In the genomic region with DNA sequence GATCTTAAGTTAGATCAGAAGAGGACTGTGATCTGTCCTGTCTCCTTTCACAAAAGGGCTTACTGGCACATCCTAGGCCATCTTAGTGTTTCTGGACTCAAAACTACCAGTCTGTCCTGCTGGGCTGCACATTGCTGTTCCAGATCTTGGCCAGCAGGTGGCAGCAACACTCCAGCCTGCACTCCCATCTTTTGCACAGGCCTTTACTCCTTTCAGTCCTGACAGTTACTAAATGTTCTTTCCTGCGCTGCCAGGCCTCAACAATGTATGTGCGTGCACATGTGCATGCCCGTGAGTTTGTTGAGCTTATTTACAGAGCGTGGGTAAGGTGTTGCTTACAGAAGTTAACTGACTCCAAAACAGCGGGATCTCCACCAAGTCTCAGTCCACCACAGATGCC, we compare ENCODE assay signal across 8 mouse cellular contexts. TPM values are rescaled to one million over a fixed set of nuclear protein-coding genes. Genes with fewer than 3 reads are reported as not detected.
DNase-seq lines count a peak whose midpoint lies in the region; ATAC-seq and TF ChIP-seq lines count a peak whose summit lies in the region.

No protein-coding gene starts in this region.

- H3K4me1 ChIP-seq in forebrain, embryonic 14.5 days (ENCODE audit: control insufficient read depth, insufficient read depth, low read length) = no peaks in the 10 kb centered on the region
- H3K4me1 ChIP-seq in lung, postnatal 0 days (ENCODE audit: insufficient read depth, low read depth, low read length) = peaks cover 3% of the 10 kb centered on the region; the same call in 1 of the 2 replicates

- H3K9ac ChIP-seq in forebrain, embryonic 14.5 days (ENCODE audit: low read length) = no peak overlapping the region
- H3K9ac ChIP-seq in lung, postnatal 0 days (replicated peaks; ENCODE audit: low read depth) = no peak overlapping the region

- H3K4me2 ChIP-seq in forebrain, embryonic 14.5 days (ENCODE audit: low read length) = no peak overlapping the region
- H3K4me2 ChIP-seq in lung, postnatal 0 days (replicated peaks; ENCODE audit: low read depth, low read length) = no peak overlapping the region

- peak; percentile 49; the same call in 1 of the 2 replicates for ATAC-seq in cerebellum, adult (ENCODE audit: insufficient number of reproducible peaks, low FRiP score, low TSS enrichment)
- ATAC-seq in forebrain, embryonic 14.5 days = peak; percentile 75
- ATAC-seq in hematopoietic stem cell, adult 5-6 weeks (replicated peaks in 1 of 2; ENCODE audit: insufficient read depth in 1 of 2, low FRiP score in 2 of 2, low TSS enrichment in 1 of 2, low read depth in 1 of 2, poor library complexity in 2 of 2, severe bottlenecking in 2 of 2) = peak; percentile 73 to 87
- peak; percentile 76 for ATAC-seq in lung, postnatal 0 days

- no peak for TF ChIP-seq EP300 in lung, postnatal 0 days (IDR thresholded peaks at IDR 0.05)

- no peak overlapping the region for H3K27ac ChIP-seq in forebrain, embryonic 14.5 days (ENCODE audit: low read depth, low read length)
- no peak overlapping the region for H3K27ac ChIP-seq in lung, postnatal 0 days (ENCODE audit: low read length)

- DNase-seq in Muller cell, postnatal 12 days (ENCODE audit: inconsistent ontology term) = peak; percentile 63
- peak; percentile 80 for DNase-seq in forebrain, embryonic 14.5 days (ENCODE audit: low spot score)
- DNase-seq in layer of hippocampus, adult 9-11 months = peak; percentile 73
- DNase-seq in lung, postnatal 0 days (ENCODE audit: low spot score) = peak; percentile 83
- peak; percentile 87 to 89 for DNase-seq in right cerebral cortex, postnatal 10 days (ENCODE audit: low spot score in 2 of 2)
- peak; percentile 75 for DNase-seq in urinary bladder, postnatal 25 days (ENCODE audit: low spot score)

- 0 out of 2 replicates have a peak, but pooled peaks cover 10% of the 10 kb centered on the region for H3K36me3 ChIP-seq in forebrain, embryonic 14.5 days (ENCODE audit: control insufficient read depth, insufficient read depth, low read length)
- H3K36me3 ChIP-seq in lung, postnatal 0 days (ENCODE audit: insufficient read depth, low read length) = no peaks in the 10 kb centered on the region

- H3K9me3 ChIP-seq in forebrain, embryonic 14.5 days (replicated peaks; ENCODE audit: control insufficient read depth, low read length) = no peaks in the 10 kb centered on the region
- no peaks in the 10 kb centered on the region for H3K9me3 ChIP-seq in lung, postnatal 0 days (ENCODE audit: low read length)

- TF ChIP-seq CTCF in lung, postnatal 0 days (IDR thresholded peaks at IDR 0.05) = peak; percentile 100

- 33% methylated on average over 5 of the region's 5 CpGs for WGBS in forebrain, embryonic 14.5 days
- WGBS in lung, postnatal 0 days = 22% methylated on average over 5 of the region's 5 CpGs

- H3K27me3 ChIP-seq in forebrain, embryonic 14.5 days (replicated peaks; ENCODE audit: control insufficient read depth, insufficient read depth, low read length) = no peaks in the 10 kb centered on the region
- no peaks in the 10 kb centered on the region for H3K27me3 ChIP-seq in lung, postnatal 0 days (replicated peaks; ENCODE audit: insufficient read depth, low read length)

- no peak overlapping the region for H3K4me3 ChIP-seq in forebrain, embryonic 14.5 days (ENCODE audit: low read depth, low read length)
- no peak overlapping the region for H3K4me3 ChIP-seq in lung, postnatal 0 days (ENCODE audit: low read depth, low read length)

RNA-seq across cellular contexts. Expression of gene Cpsf4l, which starts 6.1 kb away (rescaled TPM):
- polyA plus RNA-seq in forebrain, embryonic 14.5 days (2014; fragmentation: Nextera tagmentation; extraction: Ambion mirVana) = not detected in 2 replicates
- not detected in 2 replicates for total RNA-seq in hematopoietic stem cell, adult 5-6 weeks (2017)
- polyA plus RNA-seq in lung, postnatal 0 days (2015; fragmentation: Nextera tagmentation; extraction: Ambion mirVana) = 0.17 and 0.25 TPM in 2 replicates

RNA-seq across cellular contexts. Expression of gene D11Wsu47e, which starts 19.5 kb away (rescaled TPM):
- 27.0 and 28.4 TPM in 2 replicates for polyA plus RNA-seq in forebrain, embryonic 14.5 days (2014; fragmentation: Nextera tagmentation; extraction: Ambion mirVana)
- total RNA-seq in hematopoietic stem cell, adult 5-6 weeks (2017) = 14.1 and 14.5 TPM in 2 replicates
- 10.3 and 11.9 TPM in 2 replicates for polyA plus RNA-seq in lung, postnatal 0 days (2015; fragmentation: Nextera tagmentation; extraction: Ambion mirVana)

RNA-seq across cellular contexts. Expression of gene Fam104a, which starts 19.8 kb away (rescaled TPM):
- 53.2 and 53.7 TPM in 2 replicates for polyA plus RNA-seq in forebrain, embryonic 14.5 days (2014; fragmentation: Nextera tagmentation; extraction: Ambion mirVana)
- 23.7 and 28.0 TPM in 2 replicates for total RNA-seq in hematopoietic stem cell, adult 5-6 weeks (2017)
- 41.3 and 44.1 TPM in 2 replicates for polyA plus RNA-seq in lung, postnatal 0 days (2015; fragmentation: Nextera tagmentation; extraction: Ambion mirVana)

RNA-seq across cellular contexts. Expression of gene Cdc42ep4, which starts 47.9 kb away (rescaled TPM):
- 52.4 and 61.5 TPM in 2 replicates for polyA plus RNA-seq in forebrain, embryonic 14.5 days (2014; fragmentation: Nextera tagmentation; extraction: Ambion mirVana)
- total RNA-seq in hematopoietic stem cell, adult 5-6 weeks (2017) = 6.1 and 7.9 TPM in 2 replicates
- 92.8 and 116 TPM in 2 replicates for polyA plus RNA-seq in lung, postnatal 0 days (2015; fragmentation: Nextera tagmentation; extraction: Ambion mirVana)

RNA-seq across cellular contexts. Expression of gene Slc39a11, which starts 53.9 kb away (rescaled TPM):
- polyA plus RNA-seq in forebrain, embryonic 14.5 days (2014; fragmentation: Nextera tagmentation; extraction: Ambion mirVana) = 29.5 and 32.4 TPM in 2 replicates
- total RNA-seq in hematopoietic stem cell, adult 5-6 weeks (2017) = 26.6 and 40.3 TPM in 2 replicates
- 14.3 and 15.1 TPM in 2 replicates for polyA plus RNA-seq in lung, postnatal 0 days (2015; fragmentation: Nextera tagmentation; extraction: Ambion mirVana)
